Mouse (Mus musculus): ENCODE results near the gene Ddah1. TPM values are rescaled to one million over a fixed set of nuclear protein-coding genes. Genes with fewer than 3 reads are reported as not detected.

Ddah1 gene
- polyA plus RNA-seq, 1 experiment from 2014 or later: 30.1 TPM

DNA sequence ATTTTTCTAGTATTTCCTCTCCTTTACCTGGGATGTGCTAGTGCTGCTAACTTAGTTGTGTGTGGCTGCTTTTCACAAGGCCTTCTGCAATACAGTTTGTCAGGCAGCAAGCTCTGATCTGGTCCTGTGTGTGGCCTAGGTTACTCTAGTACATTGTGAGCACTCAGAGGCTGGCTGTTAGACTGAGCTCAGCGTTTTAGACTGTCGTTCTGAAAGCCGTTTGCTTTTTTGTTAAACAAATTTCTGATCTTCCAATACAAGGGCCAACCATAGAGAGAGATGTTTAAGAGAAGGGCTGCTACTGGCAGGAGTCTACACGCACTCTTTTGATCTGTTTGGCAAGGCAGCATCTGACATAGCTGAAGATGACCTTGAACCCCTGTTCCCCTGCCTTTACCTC lies 181.5 kb downstream of the Ddah1 start:
- Histone ChIP-seq H3K4me3 (ENCODE audit: low read depth, low read length) (no peak overlapping the region), H3K9ac (no peak overlapping the region), H3K4me1 (ENCODE audit: insufficient read depth) (peaks cover 11% of the 10 kb centered on the region; the same call in 1 of the 2 replicates), H3K9me3 (ENCODE audit: low read depth, low read length) (no peaks in the 10 kb centered on the region), H3K27me3 (ENCODE audit: insufficient read depth, low read length) (no peaks in the 10 kb centered on the region), H3K27ac (ENCODE audit: low read depth) (no peak overlapping the region), H3K36me3 (ENCODE audit: insufficient read depth) (peaks cover 39% of the 10 kb centered on the region), H3K4me2 (no peak overlapping the region)
- ATAC-seq (ENCODE audit: insufficient read depth): no peak
- no peak for DNase-seq
- WGBS: 79% methylated on average over 4 of the region's 4 CpGs
- no peak for TF ChIP-seq CTCF (IDR thresholded peaks at IDR 0.05; ENCODE audit: low read depth)

DNA sequence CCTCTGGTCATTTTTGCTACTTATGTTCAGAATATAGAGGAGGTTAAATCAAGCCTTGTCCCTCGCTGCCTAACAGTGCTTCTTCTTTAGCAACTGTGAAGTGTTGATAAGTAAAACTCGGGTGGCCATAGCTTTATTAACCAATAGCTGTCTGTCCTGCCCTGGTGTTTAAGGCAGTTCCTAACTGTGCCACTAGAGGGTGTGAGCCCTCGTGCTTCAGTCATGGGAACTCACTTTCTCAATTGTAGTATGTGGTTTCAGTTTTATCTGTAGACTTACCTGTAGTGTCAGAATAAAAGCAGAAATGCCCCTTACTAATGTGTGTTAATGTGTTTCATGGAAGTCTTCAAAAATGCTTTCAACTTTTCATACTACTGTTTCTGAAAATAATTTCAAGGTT lies 183.5 kb downstream of the Ddah1 start:
- H3K4me1 ChIP-seq (ENCODE audit: insufficient read depth): peaks cover 11% of the 10 kb centered on the region; the same call in 1 of the 2 replicates
- TF ChIP-seq CTCF (IDR thresholded peaks at IDR 0.05; ENCODE audit: low read depth): peak; percentile 95

More for the DNA sequence above, 183.5 kb downstream of the Ddah1 start:
- Histone ChIP-seq H3K4me3 (ENCODE audit: low read depth, low read length) (no peak overlapping the region), H3K4me2 (no peak overlapping the region), H3K9me3 (ENCODE audit: low read depth, low read length) (no peaks in the 10 kb centered on the region), H3K27me3 (ENCODE audit: insufficient read depth, low read length) (no peaks in the 10 kb centered on the region), H3K9ac (no peak overlapping the region), H3K36me3 (ENCODE audit: insufficient read depth) (peaks cover 39% of the 10 kb centered on the region), H3K27ac (ENCODE audit: low read depth) (no peak overlapping the region)
- no peak for ATAC-seq (ENCODE audit: insufficient read depth)
- 11% methylated on average over 3 of the region's 3 CpGs for WGBS
- DNase-seq: peak; percentile 88

Other genes starting within 250 kb of the Ddah1 start
- gene Znhit6, start 182.5 kb upstream of the Ddah1 start, polyA plus RNA-seq (2014; fragmentation: Nextera tagmentation; extraction: Ambion mirVana): 32.9 and 35.7 TPM in 2 replicates
- 33.2 and 41.6 TPM in 2 replicates for gene Ccn1, start 108.7 kb upstream of the Ddah1 start, polyA plus RNA-seq (2014; fragmentation: Nextera tagmentation; extraction: Ambion mirVana)
- gene Bcl10, start 164.1 kb downstream of the Ddah1 start, polyA plus RNA-seq (2014; fragmentation: Nextera tagmentation; extraction: Ambion mirVana): 50.6 and 50.7 TPM in 2 replicates
- gene 2410004B18Rik, start 179.3 kb downstream of the Ddah1 start, polyA plus RNA-seq (2014; fragmentation: Nextera tagmentation; extraction: Ambion mirVana): 50.7 and 52.7 TPM in 2 replicates
- gene Syde2, start 229.2 kb downstream of the Ddah1 start, polyA plus RNA-seq (2014; fragmentation: Nextera tagmentation; extraction: Ambion mirVana): 2.5 and 3.2 TPM in 2 replicates

All from lung, embryonic 14.5 days (tissue).